Mouse (Mus musculus) lung, adult 2 months (tissue): ENCODE results near the gene Bri3bp. TPM values are rescaled to one million over a fixed set of nuclear protein-coding genes. Genes with fewer than 3 reads are reported as not detected.
"Not testable (repeated sequence)": the region's sequence is repeated elsewhere in the genome, so short reads cannot be mapped to it uniquely, and the experiment has no call there.

Experiments
- DNase-seq: peaks from one replicate; pipeline ENCODE4 v3.0.0; 2022
- H3K4me1 ChIP-seq: fragments of 200-500 bp; 2 replicates; pipeline ENCODE4 v1.6.1; 2011; ENCODE audit warnings: low read length; ENCODE audit not compliant: control insufficient read depth, insufficient read depth
- H3K4me3 ChIP-seq: fragments of 200-500 bp; replicated peaks from 2 replicates; pipeline ENCODE3; 2011; ENCODE audit warnings: low read depth, mild to moderate bottlenecking, control low read depth, low read length; ENCODE audit errors: extremely low read depth
- CTCF ChIP-seq: fragments of 200-500 bp; IDR thresholded peaks from 2 replicates; pipeline ENCODE4 v1.5.1; 2011; ENCODE audit warnings: mild to moderate bottlenecking, low read length, control low read depth; ENCODE audit not compliant: insufficient read depth
- POLR2A ChIP-seq: fragments of 200-500 bp; IDR thresholded peaks from 2 replicates; pipeline ENCODE4 v1.6.1; 2011; ENCODE audit warnings: low read depth, mild to moderate bottlenecking, control low read depth, low read length, borderline replicate concordance; ENCODE audit errors: extremely low read depth
- WGBS: fragments of 180-500 bp; shearing (Covaris S2); methylation state at CpG from one replicate; pipeline ENCODE4 v1.1.7; 2018; 5-methylcytosine and 5-hydroxymethylcytosine counted together
- polyA plus RNA-seq: library from polyadenylated mRNA; depleted of rRNA; stranded (reverse); fragments of >200 nt; gene quantifications from 2 replicates; pipeline ENCODE4 v1.2.3, GENCODE M21; 2012

Bri3bp gene
- polyA plus RNA-seq, 1 experiment = 8.2 TPM

- WGBS = 95% methylated on average over 10 of the region's 10 CpGs
- TF ChIP-seq CTCF = no peak
- TF ChIP-seq POLR2A = no peak
- Histone ChIP-seq H3K4me3 (no peak overlapping the region), H3K4me1 (no peaks in the 10 kb centered on the region)
- DNase-seq = no peak
Observed at GRCm38 (mm10) chr5:125426343-125426742, 15.0 kb upstream of the Bri3bp start.

DNA sequence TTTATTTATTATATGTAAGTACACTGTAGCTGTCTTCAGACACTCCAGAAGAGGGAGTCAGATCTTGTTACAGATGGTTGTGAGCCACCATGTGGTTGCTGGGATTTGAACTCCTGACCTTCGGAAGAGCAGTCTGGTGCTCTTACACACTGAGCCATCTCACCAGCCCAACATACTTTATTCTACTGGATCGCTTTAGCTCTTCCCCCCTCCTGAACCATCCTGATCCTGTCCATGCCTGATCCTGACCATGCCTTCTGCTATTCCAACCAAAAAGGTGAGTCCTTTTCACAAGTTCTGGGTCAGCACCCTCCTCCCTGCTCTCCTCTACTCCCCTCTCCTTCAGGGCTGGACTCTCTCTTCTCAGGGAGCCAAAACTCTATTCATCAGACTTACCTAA, 9.0 kb upstream of the Bri3bp start:
- H3K4me3 ChIP-seq, H3K4me1 ChIP-seq, DNase-seq: not testable (repeated sequence)
- 94% methylated on average over 2 of the region's 2 CpGs for WGBS

DNA sequence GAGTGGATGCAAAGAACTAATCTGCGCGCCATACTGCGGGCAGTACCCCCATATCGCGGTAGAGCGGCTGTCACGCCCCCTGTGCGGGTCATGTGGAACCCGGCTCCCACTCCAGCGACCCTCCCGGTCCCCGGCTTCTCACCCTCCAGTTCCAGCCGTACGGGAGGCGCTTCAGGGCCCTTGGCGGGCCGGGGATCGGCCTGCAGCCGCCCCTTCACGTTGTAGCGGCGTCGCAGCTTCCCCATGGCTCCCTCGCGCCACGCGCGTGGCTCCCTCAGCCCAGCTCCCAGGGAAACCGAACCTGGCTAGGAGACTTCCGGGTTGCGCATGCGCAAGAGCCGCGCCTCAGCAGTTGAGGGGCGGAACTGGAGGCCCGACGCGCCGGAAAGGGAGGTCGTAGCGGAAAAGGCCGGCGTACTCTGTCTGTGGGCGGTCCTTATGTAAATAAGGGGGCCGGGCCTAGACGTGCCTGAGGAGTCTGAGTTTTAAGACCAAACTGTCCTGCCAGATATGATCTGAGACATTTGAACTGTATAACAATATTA, 7.5 kb upstream of the Bri3bp start, which contains the start of gene Dhx37:
Gene Dhx37 (minus strand): TSS at position 329 of the 545 bp plus-strand sequence.
- TF ChIP-seq POLR2A (peak; percentile 53; the same call in 1 of the 2 replicates), CTCF (no peak)
- WGBS = under 1% methylated on average over 46 of the region's 46 CpGs
- Histone ChIP-seq H3K4me1 (peaks cover 2% of the 10 kb centered on the region; the same call in 1 of the 2 replicates), H3K4me3 (peak within 1 kb of the TSS; percentile 78)
- DNase-seq = peak; percentile 87

- H3K4me1 ChIP-seq, DNase-seq, H3K4me3 ChIP-seq: not testable (repeated sequence)
- WGBS = 60% methylated on average over 15 of the region's 15 CpGs
Observed at GRCm38 (mm10) chr5:125434347-125434746, 7.0 kb upstream of the Bri3bp start.

- TF ChIP-seq CTCF (no peak), POLR2A (no peak)
- 11% methylated on average over 7 of the region's 7 CpGs for WGBS
- DNase-seq = no peak
- H3K4me3 ChIP-seq = peak overlapping the region; percentile 94
- H3K4me1 ChIP-seq = no peaks in the 10 kb centered on the region
Observed at GRCm38 (mm10) chr5:125440583-125441233, 660 bp upstream of the Bri3bp start.

DNA sequence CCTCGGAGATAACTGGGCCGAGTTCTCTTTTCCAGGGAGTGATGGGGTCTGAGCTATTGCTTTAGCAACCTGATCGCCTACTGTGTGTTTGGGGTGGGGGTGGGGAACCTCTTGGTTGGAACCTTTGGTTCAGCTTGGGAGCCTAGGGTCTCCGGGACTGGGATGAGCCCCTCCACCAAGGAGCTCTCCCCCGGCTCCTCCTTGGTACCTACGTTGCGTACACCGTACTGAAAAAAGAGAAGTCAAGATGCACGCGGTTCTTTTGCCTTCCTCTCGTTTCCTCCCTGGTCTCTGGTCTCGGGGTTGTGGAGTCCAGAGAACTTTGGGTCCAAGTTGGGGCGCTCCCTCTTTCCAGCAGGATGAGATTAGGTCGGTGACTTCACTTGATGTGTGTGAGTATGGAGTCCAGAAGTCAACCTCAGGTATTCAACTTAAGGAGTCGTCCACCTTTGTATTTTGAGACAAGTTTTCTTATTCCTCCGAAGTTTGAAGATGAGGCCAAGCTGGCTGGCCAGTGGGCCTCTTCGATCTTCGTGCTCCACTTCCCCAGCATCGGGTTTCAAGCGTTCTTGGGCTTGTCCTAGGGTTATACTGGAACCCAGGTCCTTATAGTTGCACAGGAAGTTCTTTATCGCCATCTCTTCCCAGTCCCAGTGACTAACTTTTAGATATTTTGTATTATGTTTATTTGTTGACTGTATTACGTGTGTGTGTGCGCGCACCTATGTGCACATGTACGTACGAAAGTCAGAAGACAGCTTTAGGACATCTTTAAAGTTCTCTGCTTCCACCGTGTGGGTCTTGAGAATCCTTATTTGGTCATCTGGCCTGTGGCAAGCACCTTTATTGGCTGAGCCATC, 998 bp downstream of the Bri3bp start:
- Histone ChIP-seq H3K4me3 (peak overlapping the region; percentile 94), H3K4me1 (no peaks in the 10 kb centered on the region)
- no peak for TF ChIP-seq POLR2A
- TF ChIP-seq CTCF = no peak
- WGBS = 30% methylated on average over 27 of the region's 27 CpGs
- DNase-seq = no peak

DNA sequence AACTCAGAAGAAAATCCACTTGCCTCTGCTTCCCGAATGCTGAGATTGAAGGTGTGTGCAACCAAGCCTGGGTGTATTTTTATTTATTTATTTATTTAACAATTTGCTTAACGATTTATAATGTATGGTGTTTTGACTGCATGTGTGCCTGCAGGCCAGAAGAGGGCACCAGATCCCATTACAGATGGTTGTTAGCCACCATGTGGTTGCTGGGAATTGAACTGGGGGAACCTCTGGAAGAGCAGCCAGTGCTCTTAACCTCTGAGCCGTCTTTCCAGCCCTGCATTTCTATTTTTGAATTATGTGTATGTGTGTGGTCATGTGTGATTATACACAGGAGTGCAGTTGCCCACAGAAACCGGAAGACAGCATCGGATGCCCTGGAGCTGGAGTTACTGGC, 2.0 kb downstream of the Bri3bp start:
- TF ChIP-seq POLR2A = no peak
- peak; percentile 23; the same call in 1 of the 2 replicates for TF ChIP-seq CTCF
- WGBS = 81% methylated on average over 5 of the region's 5 CpGs
- no peak for DNase-seq
- no peaks in the 10 kb centered on the region for H3K4me1 ChIP-seq
- H3K4me3 ChIP-seq = no peak overlapping the region

DNA sequence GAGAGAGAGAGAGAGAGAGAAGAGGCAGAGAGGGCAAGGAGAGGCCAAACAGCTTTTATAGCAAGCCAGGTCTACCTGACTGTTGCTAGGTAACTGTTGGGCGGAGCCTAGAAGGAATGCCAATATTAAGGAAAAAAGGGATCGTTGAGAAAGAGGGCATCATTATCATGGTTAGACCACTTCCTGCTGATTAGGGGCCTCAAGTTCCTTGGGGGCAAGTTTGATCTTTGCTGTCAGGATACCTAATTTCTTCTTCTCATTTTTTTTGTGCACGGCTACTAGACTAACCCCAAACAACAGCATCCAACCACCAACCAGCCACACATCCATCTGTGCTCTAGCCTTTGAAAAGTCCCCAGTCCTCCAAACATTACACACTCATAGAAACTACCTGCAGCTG, 2.5 kb downstream of the Bri3bp start:
- TF ChIP-seq CTCF (no peak), POLR2A (no peak)
- WGBS = 77% methylated on average over 3 of the region's 3 CpGs
- DNase-seq = no peak

GRCm38 (mm10) chr5:125444554-125444953, 3.2 kb downstream of the Bri3bp start:
- Histone ChIP-seq H3K4me1 (no peaks in the 10 kb centered on the region), H3K4me3 (no peak overlapping the region)
- TF ChIP-seq POLR2A = no peak
- no peak for TF ChIP-seq CTCF
- WGBS = 65% methylated on average over 4 of the region's 4 CpGs
- DNase-seq = no peak

More for the DNA sequence above, 2.5 kb downstream of the Bri3bp start:
- Histone ChIP-seq H3K4me3 (no peak overlapping the region), H3K4me1 (no peaks in the 10 kb centered on the region)

GRCm38 (mm10) chr5:125446344-125446743, 5.0 kb downstream of the Bri3bp start:
- 82% methylated on average over 7 of the region's 7 CpGs for WGBS
- Histone ChIP-seq H3K4me1 (no peaks in the 10 kb centered on the region), H3K4me3 (no peak overlapping the region)
- TF ChIP-seq CTCF (no peak), POLR2A (no peak)
- no peak for DNase-seq
